Mouse (Mus musculus): Measurements from ENCODE around the gene Olfml2a. TPM values are rescaled to one million over a fixed set of nuclear protein-coding genes. Genes with fewer than 3 reads are reported as not detected.
A peak's percentile ranks its signal among the peaks of the same experiment; 100 is the strongest.

Gene Olfml2a
- polyA plus RNA-seq, 1 experiment from 2014 or later = 2.7 TPM

- DNase-seq (ENCODE audit: low spot score) (no peak), ATAC-seq (replicated peaks; ENCODE audit: low FRiP score, low read depth) (no peak)
- TF ChIP-seq CTCF (IDR thresholded peaks at IDR 0.05; ENCODE audit: low read depth) = no peak
- Histone ChIP-seq H3K9ac (ENCODE audit: low read depth, low read length) (no peak overlapping the region), H3K4me1 (replicated peaks; ENCODE audit: insufficient read depth, low read length) (no peaks in the 10 kb centered on the region), H3K36me3 (ENCODE audit: insufficient read depth, low read length) (no peaks in the 10 kb centered on the region), H3K4me2 (ENCODE audit: low read length) (no peak overlapping the region), H3K9me3 (replicated peaks; ENCODE audit: low read length) (no peaks in the 10 kb centered on the region), H3K27ac (no peak overlapping the region), H3K4me3 (replicated peaks; ENCODE audit: low read depth, low read length) (no peak overlapping the region), H3K27me3 (ENCODE audit: insufficient read depth, low read length) (no peaks in the 10 kb centered on the region)
- 53% methylated on average over 1 of the region's 1 CpGs for WGBS
Measured at GRCm38 (mm10) chr2:38987371-38987770, 55.6 kb downstream of the Olfml2a start.

DNA sequence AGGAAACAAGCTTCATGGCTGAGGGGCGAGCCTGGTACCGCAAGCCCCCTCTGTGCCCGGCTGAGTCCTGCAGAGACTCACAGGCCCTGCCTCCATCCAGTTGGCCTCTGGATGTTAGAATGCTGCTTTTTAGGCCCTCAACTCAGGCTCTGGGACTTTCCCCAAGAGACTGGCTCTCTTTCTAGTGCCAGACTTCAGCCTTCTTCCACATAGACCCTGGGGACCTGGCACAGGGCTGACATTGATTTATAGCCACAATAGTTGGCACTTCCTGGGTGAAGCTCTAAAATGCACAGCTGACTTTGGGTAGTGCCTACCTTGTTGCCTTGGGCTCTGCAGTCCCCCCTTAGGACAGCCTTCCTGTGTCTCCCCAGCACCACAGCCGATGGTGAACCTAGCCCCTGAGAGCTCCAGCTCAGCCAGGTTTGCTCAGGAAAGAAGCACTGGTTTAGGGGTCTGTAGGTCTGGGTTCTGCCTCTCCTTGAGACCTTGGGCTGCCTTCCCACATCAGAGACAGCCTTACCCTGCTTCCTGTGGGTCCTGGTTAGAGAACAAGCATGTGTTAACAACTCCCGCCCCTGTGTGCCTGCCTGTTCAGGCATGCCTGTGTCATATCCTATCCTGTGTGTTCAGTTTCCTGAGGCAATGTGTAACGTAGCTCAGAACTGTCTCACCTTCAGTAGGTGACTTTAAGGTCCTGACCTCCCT is 56.2 kb downstream of the Olfml2a start:
- Histone ChIP-seq H3K9me3 (replicated peaks; ENCODE audit: low read length) (no peaks in the 10 kb centered on the region), H3K27ac (no peak overlapping the region), H3K36me3 (ENCODE audit: insufficient read depth, low read length) (no peaks in the 10 kb centered on the region), H3K4me1 (replicated peaks; ENCODE audit: insufficient read depth, low read length) (no peaks in the 10 kb centered on the region), H3K27me3 (ENCODE audit: insufficient read depth, low read length) (no peaks in the 10 kb centered on the region), H3K9ac (ENCODE audit: low read depth, low read length) (no peak overlapping the region), H3K4me2 (ENCODE audit: low read length) (no peak overlapping the region), H3K4me3 (replicated peaks; ENCODE audit: low read depth, low read length) (no peak overlapping the region)
- DNase-seq (ENCODE audit: low spot score) (no peak), ATAC-seq (replicated peaks; ENCODE audit: low FRiP score, low read depth) (no peak)
- WGBS = 82% methylated on average over 6 of the region's 6 CpGs
- no peak for TF ChIP-seq CTCF (IDR thresholded peaks at IDR 0.05; ENCODE audit: low read depth)

GRCm38 (mm10) chr2:38988929-38989328 is 57.2 kb downstream of the Olfml2a start:
- Histone ChIP-seq H3K4me2 (ENCODE audit: low read length) (no peak overlapping the region), H3K4me1 (replicated peaks; ENCODE audit: insufficient read depth, low read length) (no peaks in the 10 kb centered on the region), H3K36me3 (ENCODE audit: insufficient read depth, low read length) (no peaks in the 10 kb centered on the region), H3K9ac (ENCODE audit: low read depth, low read length) (no peak overlapping the region), H3K9me3 (replicated peaks; ENCODE audit: low read length) (no peaks in the 10 kb centered on the region), H3K27ac (no peak overlapping the region), H3K4me3 (replicated peaks; ENCODE audit: low read depth, low read length) (no peak overlapping the region), H3K27me3 (ENCODE audit: insufficient read depth, low read length) (no peaks in the 10 kb centered on the region)
- no peak for ATAC-seq (replicated peaks; ENCODE audit: low FRiP score, low read depth)
- TF ChIP-seq CTCF (IDR thresholded peaks at IDR 0.05; ENCODE audit: low read depth) = no peak
- 100% methylated on average over 2 of the region's 2 CpGs for WGBS
- DNase-seq (ENCODE audit: low spot score) = no peak

DNA sequence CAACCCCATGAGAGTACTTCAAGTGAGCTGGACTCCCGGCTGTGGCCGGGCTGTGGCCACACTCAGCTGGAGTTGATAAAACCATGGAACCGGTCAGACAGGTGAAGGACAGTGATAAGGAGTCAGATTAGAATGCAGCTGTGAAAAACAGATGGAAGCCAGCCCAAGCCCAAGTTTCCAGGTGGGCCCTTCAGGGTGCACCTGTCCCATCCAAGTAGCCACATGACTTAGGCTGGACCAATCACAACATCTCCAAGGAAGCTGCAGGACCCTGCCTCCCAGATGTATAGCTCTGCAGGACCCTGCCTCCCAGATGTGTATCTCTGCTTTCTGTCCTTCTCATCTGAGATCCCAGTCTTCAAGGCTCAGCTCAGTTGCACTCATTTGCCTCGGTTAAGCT is 60.2 kb downstream of the Olfml2a start:
- DNase-seq (ENCODE audit: low spot score) = no peak

DNA sequence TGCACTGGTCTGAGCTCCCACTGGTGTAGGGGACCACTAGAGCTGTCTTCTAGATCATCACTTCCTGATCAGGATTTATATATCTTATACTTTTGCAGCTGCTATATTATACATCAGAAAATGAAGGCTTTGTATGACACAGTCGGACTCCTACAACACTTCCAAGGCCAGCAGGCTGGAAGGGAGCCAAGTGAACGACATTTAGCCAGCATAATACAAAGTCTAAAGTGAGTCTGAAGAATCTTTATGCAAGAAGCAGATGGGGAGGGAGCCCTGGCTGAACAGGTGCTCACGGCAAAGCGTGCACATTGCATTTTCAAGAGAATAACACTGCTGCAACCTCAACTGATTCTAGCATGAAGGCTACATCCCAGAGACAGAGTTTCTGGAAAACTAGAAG is 60.7 kb downstream of the Olfml2a start:
- no peak for ATAC-seq (replicated peaks; ENCODE audit: low FRiP score, low read depth)
- WGBS = 43% methylated on average over 4 of the region's 4 CpGs
- no peak for DNase-seq (ENCODE audit: low spot score)
- Histone ChIP-seq H3K9me3 (replicated peaks; ENCODE audit: low read length) (no peaks in the 10 kb centered on the region), H3K27ac (no peak overlapping the region), H3K4me3 (replicated peaks; ENCODE audit: low read depth, low read length) (no peak overlapping the region), H3K4me1 (replicated peaks; ENCODE audit: insufficient read depth, low read length) (no peaks in the 10 kb centered on the region), H3K27me3 (ENCODE audit: insufficient read depth, low read length) (no peaks in the 10 kb centered on the region), H3K36me3 (ENCODE audit: insufficient read depth, low read length) (no peaks in the 10 kb centered on the region), H3K4me2 (ENCODE audit: low read length) (no peak overlapping the region), H3K9ac (ENCODE audit: low read depth, low read length) (no peak overlapping the region)
- no peak for TF ChIP-seq CTCF (IDR thresholded peaks at IDR 0.05; ENCODE audit: low read depth)

More for the DNA sequence above, 60.2 kb downstream of the Olfml2a start:
- no peak overlapping the region for H3K9ac ChIP-seq (ENCODE audit: low read depth, low read length)
- no peaks in the 10 kb centered on the region for H3K36me3 ChIP-seq (ENCODE audit: insufficient read depth, low read length)
- ATAC-seq (replicated peaks; ENCODE audit: low FRiP score, low read depth) = no peak
- no peak overlapping the region for H3K27ac ChIP-seq
- no peak overlapping the region for H3K4me3 ChIP-seq (replicated peaks; ENCODE audit: low read depth, low read length)
- H3K9me3 ChIP-seq (replicated peaks; ENCODE audit: low read length) = no peaks in the 10 kb centered on the region
- H3K4me1 ChIP-seq (replicated peaks; ENCODE audit: insufficient read depth, low read length) = no peaks in the 10 kb centered on the region
- H3K27me3 ChIP-seq (ENCODE audit: insufficient read depth, low read length) = no peaks in the 10 kb centered on the region
- 64% methylated on average over 4 of the region's 4 CpGs for WGBS
- no peak overlapping the region for H3K4me2 ChIP-seq (ENCODE audit: low read length)
- no peak for TF ChIP-seq CTCF (IDR thresholded peaks at IDR 0.05; ENCODE audit: low read depth)

DNA sequence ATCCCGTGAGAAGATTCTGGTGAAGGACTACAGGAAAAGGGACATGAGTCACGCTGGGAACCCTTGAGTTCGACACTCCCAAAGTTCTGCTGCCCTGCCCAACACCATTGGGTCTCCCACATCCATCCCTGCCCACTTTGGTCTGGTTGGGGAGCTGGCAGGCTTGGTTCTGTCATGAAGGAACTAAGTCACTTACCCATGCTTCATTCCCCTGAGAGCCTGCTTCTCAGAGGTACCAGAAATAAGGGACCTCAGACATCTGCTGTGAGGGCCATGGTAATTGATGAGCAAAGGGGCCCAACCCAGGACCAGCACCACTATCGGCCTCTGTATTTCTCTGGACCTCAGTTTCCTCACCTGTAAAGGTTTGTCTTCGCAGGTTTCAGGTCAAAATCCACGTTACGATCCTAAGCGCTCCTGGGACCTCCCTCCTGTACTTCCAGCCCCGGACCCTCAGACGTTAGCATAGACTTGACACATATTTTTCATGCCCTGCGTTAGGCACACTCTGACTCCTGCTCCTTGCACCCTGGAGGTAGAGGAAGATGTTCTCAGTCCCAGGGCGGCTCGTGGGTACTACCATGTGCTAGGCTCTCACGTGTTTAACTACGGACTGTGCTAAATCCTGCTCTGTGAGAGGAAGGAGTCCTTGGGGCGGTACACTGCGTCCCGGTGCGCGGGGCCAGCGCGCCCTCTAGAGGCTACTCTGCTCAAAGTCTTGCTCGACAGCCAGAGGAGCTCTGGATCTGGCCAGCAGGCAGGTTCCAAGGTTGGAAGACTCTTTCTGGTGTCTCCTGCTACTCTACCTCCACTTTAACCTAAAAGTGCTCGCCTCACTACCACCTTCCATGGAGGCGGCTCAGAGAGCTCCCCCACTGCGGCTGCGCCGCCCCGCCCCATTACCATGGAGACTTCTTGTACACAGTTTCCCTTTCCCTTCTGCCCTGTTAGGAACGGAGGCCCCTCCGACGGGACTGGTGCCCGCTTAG is 65.9 kb downstream of the Olfml2a start, which contains the start of gene Wdr38:
Gene Wdr38 (plus strand): TSS at position 91 of the 989 bp plus-strand sequence.
- DNase-seq (ENCODE audit: low spot score) (peak; percentile 93), ATAC-seq (replicated peaks; ENCODE audit: low FRiP score, low read depth) (peak; percentile 91)
- H3K27me3 ChIP-seq (ENCODE audit: insufficient read depth, low read length) = no peaks in the 10 kb centered on the region
- peak; percentile 95 for TF ChIP-seq CTCF (IDR thresholded peaks at IDR 0.05; ENCODE audit: low read depth)
- peak within 1 kb of the TSS; percentile 34 for H3K4me3 ChIP-seq (replicated peaks; ENCODE audit: low read depth, low read length)
- H3K36me3 ChIP-seq (ENCODE audit: insufficient read depth, low read length) = peaks cover 21% of the 10 kb centered on the region
- no peak within 1 kb of the TSS; the same call in 1 of the 2 replicates for H3K27ac ChIP-seq
- peak within 1 kb of the TSS; percentile 57 for H3K9ac ChIP-seq (ENCODE audit: low read depth, low read length)
- H3K4me1 ChIP-seq (replicated peaks; ENCODE audit: insufficient read depth, low read length) = no peaks in the 10 kb centered on the region
- H3K9me3 ChIP-seq (replicated peaks; ENCODE audit: low read length) = no peaks in the 10 kb centered on the region
- 12% methylated on average over 33 of the region's 33 CpGs for WGBS
- peak within 1 kb of the TSS; percentile 61 for H3K4me2 ChIP-seq (ENCODE audit: low read length)

Data from kidney, postnatal 0 days (tissue).